Mouse (Mus musculus): ENCODE results near the gene Rcor1.
A peak's percentile ranks its signal among the peaks of the same experiment; 100 is the strongest.

Gene Rcor1

GRCm38 (mm10) chr12:111134791-111135733 lies 95.9 kb downstream of the Rcor1 start:
- DNase-seq (ENCODE audit: low read depth): no peak

DNA sequence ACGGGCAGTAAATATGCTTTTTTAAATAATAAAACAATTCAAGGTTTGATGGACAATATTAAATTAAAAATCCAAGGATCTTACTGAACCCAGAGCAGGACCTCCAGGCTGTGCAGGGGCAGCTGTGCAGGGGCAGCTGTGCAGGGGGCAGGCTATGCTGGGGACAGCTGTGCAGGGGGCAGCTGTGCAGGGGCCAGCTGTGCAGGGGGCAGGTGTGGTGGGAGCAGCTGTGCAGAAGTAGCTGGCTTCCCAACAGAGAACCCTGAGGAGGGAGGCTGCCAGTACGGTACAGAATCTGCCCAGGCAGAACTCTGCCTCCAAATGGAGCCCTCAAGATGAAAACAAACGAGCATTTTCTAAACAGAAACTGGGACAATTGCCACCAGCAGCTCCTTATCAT lies 96.8 kb downstream of the Rcor1 start:
- DNase-seq (ENCODE audit: low read depth): no peak

GRCm38 (mm10) chr12:111137079-111137478 lies 97.9 kb downstream of the Rcor1 start:
- DNase-seq (ENCODE audit: low read depth): no peak

DNA sequence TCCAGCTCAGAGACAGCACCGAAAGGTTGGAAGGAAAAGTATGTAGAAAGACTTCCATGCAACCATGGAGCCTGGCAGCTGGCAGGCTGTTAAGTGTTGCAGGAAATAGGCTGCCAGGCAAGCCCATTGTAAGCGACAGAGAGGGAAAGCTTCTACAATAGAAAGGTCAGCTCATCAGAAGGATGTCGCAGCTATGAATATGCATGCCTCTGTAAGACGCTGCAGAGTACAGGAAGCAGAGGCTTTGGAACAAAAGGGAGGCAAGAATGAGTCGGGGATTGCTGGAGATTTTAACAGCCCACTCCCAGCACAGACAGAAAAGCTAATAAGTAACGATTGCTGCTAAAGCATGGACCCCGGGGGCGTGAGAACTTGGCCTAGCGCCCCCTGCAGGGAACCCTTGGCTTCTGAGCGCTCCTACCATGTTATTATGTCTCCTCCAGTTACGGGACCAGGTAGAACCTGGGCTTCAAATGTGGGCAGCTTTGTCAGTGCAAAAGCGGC lies 103.9 kb downstream of the Rcor1 start:
- no peak for DNase-seq (ENCODE audit: low read depth)

- DNase-seq (ENCODE audit: low read depth): no peak
These were observed 104.4 kb downstream of the Rcor1 start for GRCm38 (mm10) chr12:111143509-111144063.

- DNase-seq (ENCODE audit: low read depth): no peak
These were observed 105.4 kb downstream of the Rcor1 start for GRCm38 (mm10) chr12:111144598-111144997.

GRCm38 (mm10) chr12:111145269-111145668 lies 106.1 kb downstream of the Rcor1 start:
- DNase-seq (ENCODE audit: low read depth): no peak

DNA sequence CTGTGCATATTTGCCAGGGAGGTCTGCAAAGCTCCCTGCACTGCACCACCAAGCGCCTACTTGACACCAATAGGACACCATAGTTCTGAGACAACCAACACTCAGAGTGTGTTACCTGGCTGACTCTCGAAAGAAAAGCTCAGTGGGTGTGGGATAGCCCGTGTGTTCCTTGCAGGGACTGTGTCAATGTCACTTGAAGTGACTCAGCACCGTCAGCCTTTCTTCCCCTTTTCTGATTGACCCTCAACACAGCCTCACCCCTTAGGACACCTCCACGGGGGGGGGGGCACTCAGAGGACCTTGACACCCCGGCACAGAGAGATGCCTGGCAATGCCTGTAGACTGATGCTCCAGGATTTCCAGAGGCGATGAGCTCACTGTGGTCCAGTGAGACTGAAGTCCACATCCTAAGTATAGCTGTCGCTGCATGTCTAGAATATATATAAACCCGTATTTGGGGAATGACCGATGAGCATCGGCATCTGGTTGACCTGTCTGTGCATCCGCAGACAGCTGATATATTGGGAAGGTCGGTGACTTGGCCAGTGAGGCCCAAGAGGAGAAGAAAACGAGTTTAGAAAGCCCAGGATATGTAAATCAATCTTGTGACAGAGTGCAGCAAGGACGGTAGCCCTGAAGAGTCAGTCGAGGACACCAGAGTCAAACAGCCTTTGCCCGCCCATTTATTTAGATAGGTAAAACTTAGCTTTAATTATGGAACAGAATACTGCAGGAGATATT lies 110.5 kb downstream of the Rcor1 start:
- DNase-seq (ENCODE audit: low read depth): no peak

DNA sequence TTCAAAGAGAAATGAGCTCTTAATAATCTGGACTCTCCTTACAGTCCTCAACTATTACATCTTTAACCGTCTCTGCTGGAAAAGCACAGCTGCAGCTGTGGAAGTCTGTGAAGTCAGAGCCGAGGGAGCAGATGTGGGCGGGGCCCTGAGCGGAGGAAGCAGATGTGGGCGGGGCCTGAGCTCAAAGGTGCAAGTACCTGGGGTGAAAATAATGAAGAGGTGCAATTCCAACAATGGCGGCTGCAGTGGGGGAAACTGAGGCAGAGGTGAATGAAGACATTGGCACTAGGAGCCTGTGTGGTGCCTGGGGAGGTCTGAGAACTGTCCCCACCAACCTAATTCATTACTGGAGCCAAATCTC lies 111.1 kb downstream of the Rcor1 start:
- DNase-seq (ENCODE audit: low read depth): no peak

- no peak for DNase-seq (ENCODE audit: low read depth)
These were observed 112.4 kb downstream of the Rcor1 start for GRCm38 (mm10) chr12:111151422-111152156.

DNA sequence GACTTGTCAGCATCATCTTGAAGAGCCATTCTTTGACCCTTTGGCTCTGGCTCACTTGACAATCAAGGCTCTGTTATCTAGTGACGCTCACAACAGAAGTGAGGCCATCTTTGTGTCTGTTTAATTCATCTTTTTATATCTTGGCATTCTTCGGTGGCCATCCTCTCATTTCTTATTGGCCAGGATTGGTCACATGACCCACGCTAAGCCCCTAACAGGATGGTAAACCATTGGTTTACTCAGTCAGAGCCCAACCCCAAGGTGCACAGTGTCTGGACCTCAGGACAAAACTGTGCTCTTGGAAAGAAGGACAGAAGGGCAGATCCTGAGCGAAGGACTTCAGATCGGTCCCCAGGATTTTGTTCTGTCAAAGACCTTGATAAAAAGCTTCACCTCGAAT lies 113.4 kb downstream of the Rcor1 start:
- no peak for DNase-seq (ENCODE audit: low read depth)

DNA sequence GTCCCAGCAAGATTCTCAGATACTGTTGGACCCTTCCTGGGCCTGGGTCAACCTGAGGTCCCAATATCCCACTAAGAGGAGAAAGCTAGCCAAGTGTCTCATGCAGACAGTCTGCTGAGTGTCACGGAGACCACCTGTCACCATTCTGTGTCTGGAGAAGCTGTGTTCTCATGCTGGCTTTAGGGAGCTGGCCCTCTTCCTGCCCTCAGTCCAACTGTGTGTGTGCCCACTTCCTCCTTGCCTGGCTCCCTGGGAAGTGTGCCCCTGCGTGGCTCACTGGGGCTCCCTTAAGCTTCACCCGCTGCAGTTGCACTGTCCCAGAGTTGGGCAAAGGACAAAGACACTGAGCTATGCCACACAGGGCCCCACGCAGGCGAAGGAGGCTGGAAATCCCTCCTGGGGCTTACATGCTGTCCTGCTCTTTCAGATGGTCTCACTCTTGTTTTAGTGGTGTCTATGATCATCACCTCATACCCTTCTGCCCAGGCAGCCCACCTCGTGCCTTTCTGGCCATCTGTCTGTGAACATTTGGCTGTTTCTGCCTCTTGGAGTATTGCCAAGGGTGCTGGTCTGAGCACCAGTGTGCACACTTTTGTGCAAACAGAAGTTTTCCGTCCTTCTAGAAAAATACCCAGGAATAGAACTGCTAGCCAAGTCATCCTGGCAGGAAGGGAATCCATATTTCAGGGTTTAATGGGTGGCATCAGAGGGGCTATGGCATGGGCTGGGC lies 114.0 kb downstream of the Rcor1 start:
- no peak for DNase-seq (ENCODE audit: low read depth)

GRCm38 (mm10) chr12:111153946-111154345 lies 114.8 kb downstream of the Rcor1 start:
- no peak for DNase-seq (ENCODE audit: low read depth)

DNA sequence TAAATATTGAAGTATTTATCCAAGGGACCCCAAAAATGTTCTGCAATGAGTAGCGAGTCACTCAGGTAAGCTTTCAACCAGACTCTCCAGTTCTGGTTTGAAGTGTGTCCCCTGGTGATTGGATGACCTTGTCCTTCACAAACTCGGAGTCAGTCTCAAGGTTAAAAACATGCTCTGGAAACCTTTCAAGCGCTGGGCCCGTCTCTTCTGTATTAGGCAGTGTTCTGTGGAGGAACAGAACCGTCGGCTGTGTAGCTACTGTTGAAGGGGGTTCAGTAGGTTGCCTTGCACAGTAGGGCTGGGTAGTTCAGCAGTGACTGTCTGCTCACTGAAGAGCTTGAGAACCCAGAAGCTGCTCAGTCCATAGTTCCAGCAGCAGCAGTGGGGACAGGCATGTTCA lies 115.5 kb downstream of the Rcor1 start:
- DNase-seq (ENCODE audit: low read depth): no peak

- no peak for DNase-seq (ENCODE audit: low read depth)
These were observed 116.6 kb downstream of the Rcor1 start for GRCm38 (mm10) chr12:111155756-111156155.

- peak; percentile 70 for DNase-seq (ENCODE audit: low read depth)
These were observed 120.7 kb downstream of the Rcor1 start for GRCm38 (mm10) chr12:111159659-111160428.

GRCm38 (mm10) chr12:111160871-111161270 lies 121.7 kb downstream of the Rcor1 start:
- DNase-seq (ENCODE audit: low read depth): no peak

DNA sequence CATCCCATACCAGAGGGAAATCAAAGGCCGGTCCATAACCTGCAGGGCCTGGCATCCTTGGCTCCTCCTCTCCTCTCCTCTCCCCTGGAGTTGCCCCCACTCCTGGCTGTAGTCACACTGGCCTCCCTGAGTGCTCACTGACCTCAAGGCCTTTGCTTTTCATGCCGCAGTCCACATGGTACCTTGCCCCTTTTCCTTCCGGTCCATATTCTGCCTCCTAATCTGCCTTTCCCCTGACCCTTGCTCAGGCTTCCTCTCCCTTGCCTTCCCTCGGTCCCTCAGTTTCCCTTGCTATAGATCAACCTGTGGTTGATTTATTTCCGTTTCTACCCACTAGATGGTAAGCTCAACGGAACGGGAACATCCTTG lies 122.8 kb downstream of the Rcor1 start:
- no peak for DNase-seq (ENCODE audit: low read depth)

DNA sequence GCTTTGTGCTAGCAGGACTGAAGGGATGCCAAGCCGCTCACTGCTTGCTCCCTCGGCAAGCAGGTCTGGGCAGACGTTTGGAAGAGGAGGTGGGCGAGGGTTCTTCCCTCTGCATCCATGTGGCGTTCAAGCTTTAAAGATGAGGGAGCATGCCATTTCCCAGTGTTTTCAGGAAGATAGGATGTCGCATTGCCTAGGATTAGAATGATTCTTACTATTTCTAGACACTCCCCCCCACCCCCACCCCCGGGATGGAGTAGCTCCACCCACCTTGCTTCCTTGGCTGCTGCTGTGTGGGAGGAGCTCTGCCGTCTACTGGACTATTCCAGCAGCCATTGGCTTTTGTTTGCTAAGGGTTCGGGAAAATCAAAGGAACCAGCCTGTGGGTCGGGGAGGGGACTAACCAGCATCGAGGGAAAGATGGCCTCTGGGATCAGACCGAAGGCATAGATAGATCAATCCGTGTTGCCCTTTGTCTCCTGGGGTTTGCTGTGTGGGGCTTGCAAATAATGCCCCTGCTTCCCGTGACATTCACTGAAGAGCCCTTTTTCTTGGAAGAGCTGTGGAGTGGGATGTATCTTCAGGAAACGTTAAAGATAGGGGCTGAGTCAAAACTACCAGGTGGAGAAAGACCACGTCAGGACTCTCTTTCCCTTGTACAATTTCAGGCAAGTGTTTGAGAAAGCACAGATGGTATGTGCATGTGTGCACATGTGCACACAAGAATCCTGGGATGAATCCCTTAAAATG lies 123.3 kb downstream of the Rcor1 start:
- no peak for DNase-seq (ENCODE audit: low read depth)

DNA sequence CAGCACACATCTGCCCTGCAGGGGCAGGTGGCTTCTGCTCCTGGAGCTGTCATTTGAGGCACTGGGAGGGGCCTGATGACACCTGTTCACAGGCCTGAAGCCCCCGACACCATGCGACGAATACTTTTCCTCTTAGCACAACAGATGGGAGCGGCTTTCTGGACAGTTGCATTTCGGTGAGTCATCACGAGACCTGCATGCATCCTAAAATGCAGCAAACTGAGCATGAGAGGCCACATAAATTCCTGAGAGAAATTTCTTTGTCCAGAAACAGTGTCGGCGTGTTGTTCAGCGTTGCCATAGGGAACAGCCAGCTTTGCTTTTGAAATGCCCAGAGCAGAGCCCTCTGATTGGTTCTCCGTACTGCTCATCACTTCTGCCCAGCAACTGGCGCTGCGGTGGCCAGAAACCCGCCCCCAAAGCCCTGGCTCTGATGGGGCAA lies 125.2 kb downstream of the Rcor1 start:
- DNase-seq (ENCODE audit: low read depth): peak; percentile 74
